Mouse (Mus musculus) CH12.LX (cell line): ENCODE measurements at regions not wholly inside any gene's neighbourhood (a gene's known extent, or its start where the extent isn't known, plus 50 kb on each side); places are given as distances from the start of the nearest gene placed in this dataset.

Source experiments
- DNase-seq: peaks from one replicate; pipeline ENCODE4 v3.0.0-alpha.2; 2013; ENCODE audit errors: extremely low read depth
- H3K27ac ChIP-seq: 2 replicates; pipeline ENCODE4 v1.5.1; 2012; ENCODE audit warnings: low read depth, mild to moderate bottlenecking, control low read depth, moderate library complexity; ENCODE audit not compliant: insufficient read depth
- H3K27me3 ChIP-seq: replicated peaks from 2 replicates; pipeline ENCODE3; 2012; ENCODE audit warnings: inconsistent platforms
- H3K36me3 ChIP-seq, 2 experiments: replicated peaks in 1 of 2; 2 replicates each; pipeline versions ENCODE3 to v1.6.1; 2012; ENCODE audit warnings: inconsistent platforms in 1 of 2, low read length in 1 of 2, mild to moderate bottlenecking in 1 of 2, mixed read lengths in 1 of 2, moderate library complexity in 1 of 2; ENCODE audit not compliant: control insufficient read depth in 1 of 2, insufficient read depth in 1 of 2
- H3K4me1 ChIP-seq, 2 experiments: 2 replicates each; pipeline ENCODE4 v1.6.1; 2012; ENCODE audit warnings: inconsistent platforms in 1 of 2, moderate library complexity in 1 of 2; ENCODE audit not compliant: insufficient read depth in 2 of 2, control insufficient read depth in 1 of 2
- H3K4me2 ChIP-seq: 2 replicates; pipeline ENCODE4 v1.6.1; 2012; ENCODE audit warnings: low read depth, mild to moderate bottlenecking, control low read depth; ENCODE audit not compliant: poor library complexity, insufficient read depth, severe bottlenecking
- H3K4me3 ChIP-seq, 3 experiments: fragments of 150-350 bp in 1 of 3; sonication (generic) in 1 of 3; replicated peaks in 1 of 3; 2 replicates each; pipeline versions ENCODE3 to v1.5.1; 2011 to 2012; ENCODE audit warnings: low read depth in 2 of 3, low read length in 2 of 3, mild to moderate bottlenecking in 2 of 3, moderate library complexity in 2 of 3, control low read depth in 1 of 3, improper control_type of control experiment in 1 of 3, inconsistent platforms in 1 of 3, mixed read lengths in 1 of 3; ENCODE audit not compliant: poor library complexity in 1 of 3
- H3K79me2 ChIP-seq: replicated peaks from 2 replicates; pipeline ENCODE4 v1.6.1; 2012; ENCODE audit warnings: mild to moderate bottlenecking, moderate library complexity; ENCODE audit not compliant: control insufficient read depth, poor library complexity, insufficient read depth, severe bottlenecking; ENCODE audit errors: extremely low read depth
- H3K9ac ChIP-seq: 2 replicates; pipeline ENCODE4 v1.6.1; 2012; ENCODE audit warnings: low read depth, mild to moderate bottlenecking, control low read depth, moderate library complexity; ENCODE audit not compliant: insufficient read depth
- H3K9me3 ChIP-seq: replicated peaks from 2 replicates; pipeline ENCODE3; 2012; ENCODE audit warnings: low read length, inconsistent platforms, mixed read lengths
- CHD2 ChIP-seq: IDR thresholded peaks from 2 replicates; pipeline ENCODE4 v1.6.1; 2011; ENCODE audit warnings: low read length, improper control_type of control experiment
- E2F4 ChIP-seq: IDR thresholded peaks from 2 replicates; pipeline ENCODE4 v1.6.1; 2011; ENCODE audit warnings: low read depth, low read length, improper control_type of control experiment; ENCODE audit not compliant: insufficient replicate concordance
- EP300 ChIP-seq: IDR thresholded peaks from 2 replicates; pipeline ENCODE4 v1.6.1; 2011; ENCODE audit warnings: low read length, improper control_type of control experiment
- ETS1 ChIP-seq: conservative IDR thresholded peaks from 2 replicates; pipeline ENCODE4 v1.6.1; 2012; ENCODE audit warnings: low read depth, mild to moderate bottlenecking, inconsistent platforms, low read length, improper control_type of control experiment, moderate library complexity
- HCFC1 ChIP-seq: IDR thresholded peaks from 2 replicates; pipeline ENCODE4 v1.6.1; 2012; ENCODE audit warnings: low read depth, mild to moderate bottlenecking, inconsistent platforms, low read length, improper control_type of control experiment
- IRF4 ChIP-seq: IDR thresholded peaks from 2 replicates; pipeline ENCODE4 v1.6.1; 2014; ENCODE audit warnings: low read depth, mild to moderate bottlenecking, inconsistent platforms, low read length, improper control_type of control experiment
- KAT2A ChIP-seq: IDR thresholded peaks from 2 replicates; pipeline ENCODE4 v1.6.1; 2012; ENCODE audit warnings: low read length, improper control_type of control experiment, inconsistent platforms; ENCODE audit not compliant: insufficient replicate concordance
- MAFK ChIP-seq: IDR thresholded peaks from 2 replicates; pipeline ENCODE4 v1.6.1; 2011; ENCODE audit warnings: low read length, improper control_type of control experiment; ENCODE audit not compliant: insufficient replicate concordance
- MXI1 ChIP-seq: IDR thresholded peaks from 2 replicates; pipeline ENCODE4 v1.6.1; 2011; ENCODE audit warnings: mild to moderate bottlenecking, low read depth, low read length, improper control_type of control experiment
- MYC ChIP-seq: IDR thresholded peaks from 2 replicates; pipeline ENCODE4 v1.6.1; 2011; ENCODE audit warnings: low read depth, mild to moderate bottlenecking, improper control_type of control experiment, low read length
- NRF1 ChIP-seq: IDR thresholded peaks from 2 replicates; pipeline ENCODE4 v1.6.1; 2014; ENCODE audit warnings: low read depth, mild to moderate bottlenecking, inconsistent platforms, low read length, improper control_type of control experiment, moderate library complexity
- PAX5 ChIP-seq: IDR thresholded peaks from 2 replicates; pipeline ENCODE4 v1.6.1; 2012; ENCODE audit warnings: low read length, inconsistent platforms, mixed read lengths
- POLR2AphosphoS2 ChIP-seq: IDR thresholded peaks from 2 replicates; pipeline ENCODE4 v1.6.1; 2011; ENCODE audit warnings: low read depth, low read length, improper control_type of control experiment
- SIN3A ChIP-seq: IDR thresholded peaks from 2 replicates; pipeline ENCODE4 v1.6.1; 2012; ENCODE audit warnings: low read length, improper control_type of control experiment, inconsistent platforms
- SMC3 ChIP-seq: IDR thresholded peaks from 2 replicates; pipeline ENCODE4 v1.6.1; 2011; ENCODE audit warnings: low read depth, low read length, improper control_type of control experiment
- TBP ChIP-seq: conservative IDR thresholded peaks from 2 replicates; pipeline ENCODE4 v1.6.1; 2011; ENCODE audit warnings: low read depth, low read length, improper control_type of control experiment
- UBTF ChIP-seq: IDR thresholded peaks from 2 replicates; pipeline ENCODE4 v1.6.1; 2012; ENCODE audit warnings: low read depth, mild to moderate bottlenecking, inconsistent platforms, low read length, improper control_type of control experiment, moderate library complexity
- USF2 ChIP-seq: conservative IDR thresholded peaks from 2 replicates; pipeline ENCODE4 v1.6.1; 2011; ENCODE audit warnings: low read depth, low read length, improper control_type of control experiment
- ZKSCAN1 ChIP-seq: IDR thresholded peaks from 2 replicates; pipeline ENCODE4 v1.6.1; 2012; ENCODE audit warnings: low read depth, inconsistent platforms, low read length, improper control_type of control experiment, borderline replicate concordance
- dilution Hi-C: fragments of 300-500 bp; cut with MboI; formaldehyde crosslinking; loops from 2 replicates; pipeline ENCODE4 v1.14.3; 2020; ENCODE audit warnings: low sequenced_read_pairs; ENCODE audit not compliant: extremely low pct_unique_long_range_greater_than_20kb, extremely low pct_ligation_motif_present
- in situ Hi-C: fragments of 300-500 bp; cut with MboI; formaldehyde crosslinking; loops from 3 replicates; pipeline ENCODE4 v1.14.3; 2019; ENCODE audit warnings: low sequenced_read_pairs, low pct_ligation_motif_present, low pct_unique_long_range_greater_than_20kb, mixed read lengths

DNA sequence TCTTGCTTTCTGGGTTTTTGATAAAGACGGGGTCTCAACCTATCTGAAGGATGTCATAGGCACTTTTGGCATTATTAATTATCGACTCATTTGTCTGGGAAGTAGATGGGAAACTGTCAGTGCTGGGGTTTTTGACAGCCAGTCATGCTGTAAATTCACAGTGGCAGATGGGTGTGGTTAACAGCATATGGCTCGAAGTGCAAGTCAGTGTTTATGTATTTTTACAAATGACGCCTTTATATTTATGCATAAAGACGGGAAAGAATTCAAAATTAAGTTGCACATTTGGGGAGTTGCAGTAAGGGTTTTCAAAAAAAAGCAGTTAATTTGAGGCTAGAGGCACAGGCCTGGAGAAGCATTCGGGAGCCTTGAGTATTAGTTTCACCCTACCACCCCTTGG, 206.8 kb upstream of the Cdh5 start:
- Histone ChIP-seq H3K79me2 (no peaks in the 10 kb centered on the region), H3K4me3 (no peak overlapping the region), H3K9me3 (no peaks in the 10 kb centered on the region), H3K4me2 (no peak overlapping the region), H3K9ac (no peak overlapping the region), H3K4me1 (peaks cover 0 to 26% of the 10 kb centered on the region in 2 experiments; a peak in 2 of 4 replicates), H3K36me3 (no peaks in the 10 kb centered on the region), H3K27ac (no peak overlapping the region), H3K27me3 (no peaks in the 10 kb centered on the region)
- in situ Hi-C loops, result no loop called here
- dilution Hi-C loops, result no loop called here
- no peak for DNase-seq
- TF ChIP-seq USF2 (no peak), POLR2AphosphoS2 (no peak), IRF4 (no peak), ZKSCAN1 (no peak), UBTF (no peak), SIN3A (no peak)

DNA sequence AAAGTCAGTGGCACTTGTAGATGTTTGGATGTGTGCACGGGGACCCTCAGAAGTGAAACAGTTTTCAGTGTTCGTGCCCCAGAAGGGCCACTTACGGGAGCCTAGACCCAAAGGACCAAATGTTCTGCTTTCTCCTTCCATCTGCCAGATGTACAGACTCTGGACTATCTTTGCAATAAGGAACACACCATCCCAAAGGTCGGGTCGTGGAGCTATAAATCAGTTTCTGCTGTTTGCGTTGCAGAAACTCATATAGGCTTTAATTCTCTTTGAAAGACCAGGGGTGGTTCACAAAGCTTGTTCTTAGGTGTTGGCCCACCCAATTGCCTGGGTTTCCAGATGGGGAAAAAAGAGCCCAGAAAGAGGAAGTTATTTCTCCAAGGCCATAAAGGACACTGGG, 206.3 kb upstream of the Cdh5 start:
- H3K4me2 ChIP-seq, result no peak overlapping the region
- no peaks in the 10 kb centered on the region for H3K27me3 ChIP-seq
- no peak overlapping the region for H3K4me3 ChIP-seq
- H3K79me2 ChIP-seq, result no peaks in the 10 kb centered on the region
- TF ChIP-seq HCFC1 (no peak), SMC3 (no peak), TBP (no peak), E2F4 (no peak), PAX5 (no peak), ETS1 (no peak), NRF1 (no peak), IRF4 (no peak), USF2 (no peak), KAT2A (no peak), CHD2 (no peak), MYC (no peak), EP300 (no peak), MXI1 (no peak), MAFK (no peak), ZKSCAN1 (no peak), UBTF (no peak)
- dilution Hi-C loops, result no loop called here
- no peaks in the 10 kb centered on the region for H3K36me3 ChIP-seq
- in situ Hi-C loops, result no loop called here
- H3K9ac ChIP-seq, result no peak overlapping the region
- no peak for DNase-seq
- H3K27ac ChIP-seq, result no peak overlapping the region
- peaks cover 0 to 26% of the 10 kb centered on the region in 2 experiments; a peak in 2 of 4 replicates for H3K4me1 ChIP-seq
- no peaks in the 10 kb centered on the region for H3K9me3 ChIP-seq
